Mouse (Mus musculus): Measurements from ENCODE around the gene Fam161a. TPM values are rescaled to one million over a fixed set of nuclear protein-coding genes. Genes with fewer than 3 reads are reported as not detected.
"Not testable (repeated sequence)": the region's sequence is repeated elsewhere in the genome, so short reads cannot be mapped to it uniquely, and the experiment has no call there.

The Fam161a gene
- total and polyA plus RNA-seq, 2 experiments from 2014 or later, result 5.4 to 6.1 TPM

- peaks cover 3% of the 10 kb centered on the region; the same call in 1 of the 2 replicates for H3K4me1 ChIP-seq (ENCODE audit: insufficient read depth, low read length)
- no peaks in the 10 kb centered on the region for H3K36me3 ChIP-seq (ENCODE audit: insufficient read depth, low read length)
- ATAC-seq (ENCODE audit: low FRiP score) (no peak), DNase-seq (ENCODE audit: low spot score) (no peak)
- no peaks in the 10 kb centered on the region for H3K27me3 ChIP-seq (ENCODE audit: insufficient read depth, low read length)
- no peak for TF ChIP-seq CTCF (IDR thresholded peaks at IDR 0.05)
- no peaks in the 10 kb centered on the region for H3K9me3 ChIP-seq (ENCODE audit: low read length)
- H3K4me2 ChIP-seq (ENCODE audit: low read depth, low read length, poor library complexity, severe bottlenecking), result no peak overlapping the region
- H3K27ac ChIP-seq (ENCODE audit: low read depth, low read length), result no peak overlapping the region
- H3K4me3 ChIP-seq (ENCODE audit: low read depth, low read length), result no peak overlapping the region
- H3K9ac ChIP-seq (replicated peaks; ENCODE audit: low read length, poor library complexity, severe bottlenecking), result no peak overlapping the region
These were observed 42.3 kb downstream of the Fam161a start for GRCm38 (mm10) chr11:23049642-23050041.

- Histone ChIP-seq H3K4me3 (ENCODE audit: low read depth, low read length) (no peak overlapping the region), H3K36me3 (ENCODE audit: insufficient read depth, low read length) (no peaks in the 10 kb centered on the region), H3K27ac (ENCODE audit: low read depth, low read length) (no peak overlapping the region), H3K9me3 (ENCODE audit: low read length) (no peaks in the 10 kb centered on the region), H3K4me2 (ENCODE audit: low read depth, low read length, poor library complexity, severe bottlenecking) (no peak overlapping the region), H3K27me3 (ENCODE audit: insufficient read depth, low read length) (no peaks in the 10 kb centered on the region), H3K9ac (replicated peaks; ENCODE audit: low read length, poor library complexity, severe bottlenecking) (no peak overlapping the region), H3K4me1 (ENCODE audit: insufficient read depth, low read length) (peaks cover 3% of the 10 kb centered on the region; the same call in 1 of the 2 replicates)
- DNase-seq (ENCODE audit: low spot score) (no peak), ATAC-seq (ENCODE audit: low FRiP score) (no peak)
- 62% methylated on average over 4 of the region's 4 CpGs for WGBS
- TF ChIP-seq CTCF (IDR thresholded peaks at IDR 0.05), result no peak
These were observed 45.0 kb downstream of the Fam161a start for GRCm38 (mm10) chr11:23052353-23052752.

- no peaks in the 10 kb centered on the region for H3K36me3 ChIP-seq (ENCODE audit: insufficient read depth, low read length)
- H3K9ac ChIP-seq (replicated peaks; ENCODE audit: low read length, poor library complexity, severe bottlenecking), result no peak overlapping the region
- H3K27ac ChIP-seq (ENCODE audit: low read depth, low read length), result no peak overlapping the region
- DNase-seq (ENCODE audit: low spot score) (no peak), ATAC-seq (ENCODE audit: low FRiP score) (no peak)
- no peaks in the 10 kb centered on the region for H3K4me1 ChIP-seq (ENCODE audit: insufficient read depth, low read length)
- no peaks in the 10 kb centered on the region for H3K9me3 ChIP-seq (ENCODE audit: low read length)
- H3K4me2 ChIP-seq (ENCODE audit: low read depth, low read length, poor library complexity, severe bottlenecking), result no peak overlapping the region
- H3K27me3 ChIP-seq (ENCODE audit: insufficient read depth, low read length), result no peaks in the 10 kb centered on the region
- 85% methylated on average over 6 of the region's 6 CpGs for WGBS
- no peak overlapping the region for H3K4me3 ChIP-seq (ENCODE audit: low read depth, low read length)
- no peak for TF ChIP-seq CTCF (IDR thresholded peaks at IDR 0.05)
These were observed 55.8 kb downstream of the Fam161a start for GRCm38 (mm10) chr11:23063153-23063552.

- no peak for TF ChIP-seq CTCF (IDR thresholded peaks at IDR 0.05)
- H3K36me3 ChIP-seq (ENCODE audit: insufficient read depth, low read length), result no peaks in the 10 kb centered on the region
- no peaks in the 10 kb centered on the region for H3K9me3 ChIP-seq (ENCODE audit: low read length)
- 68% methylated on average over 3 of the region's 3 CpGs for WGBS
- H3K27me3 ChIP-seq (ENCODE audit: insufficient read depth, low read length), result no peaks in the 10 kb centered on the region
- no peak for DNase-seq (ENCODE audit: low spot score)
- no peak for ATAC-seq (ENCODE audit: low FRiP score)
- no peak overlapping the region for H3K27ac ChIP-seq (ENCODE audit: low read depth, low read length)
- no peak overlapping the region for H3K4me2 ChIP-seq (ENCODE audit: low read depth, low read length, poor library complexity, severe bottlenecking)
- H3K4me3 ChIP-seq (ENCODE audit: low read depth, low read length), result no peak overlapping the region
- H3K4me1 ChIP-seq (ENCODE audit: insufficient read depth, low read length), result no peaks in the 10 kb centered on the region
- no peak overlapping the region for H3K9ac ChIP-seq (replicated peaks; ENCODE audit: low read length, poor library complexity, severe bottlenecking)
These were observed 56.5 kb downstream of the Fam161a start for GRCm38 (mm10) chr11:23063857-23064256.

- not testable (repeated sequence) for DNase-seq (ENCODE audit: low spot score); H3K27ac ChIP-seq (ENCODE audit: low read depth, low read length); H3K36me3 ChIP-seq (ENCODE audit: insufficient read depth, low read length); H3K4me2 ChIP-seq (ENCODE audit: low read depth, low read length, poor library complexity, severe bottlenecking); H3K4me1 ChIP-seq (ENCODE audit: insufficient read depth, low read length); H3K4me3 ChIP-seq (ENCODE audit: low read depth, low read length); H3K9me3 ChIP-seq (ENCODE audit: low read length); ATAC-seq (ENCODE audit: low FRiP score); H3K9ac ChIP-seq (replicated peaks; ENCODE audit: low read length, poor library complexity, severe bottlenecking); H3K27me3 ChIP-seq (ENCODE audit: insufficient read depth, low read length)
- WGBS, result 38% methylated on average over 3 of the region's 3 CpGs
These were observed 56.9 kb downstream of the Fam161a start for GRCm38 (mm10) chr11:23064276-23064675.

- no peak overlapping the region for H3K27ac ChIP-seq (ENCODE audit: low read depth, low read length)
- TF ChIP-seq CTCF (IDR thresholded peaks at IDR 0.05), result no peak
- no peaks in the 10 kb centered on the region for H3K4me1 ChIP-seq (ENCODE audit: insufficient read depth, low read length)
- no peak for DNase-seq (ENCODE audit: low spot score)
- 93% methylated on average over 2 of the region's 2 CpGs for WGBS
- H3K27me3 ChIP-seq (ENCODE audit: insufficient read depth, low read length), result no peaks in the 10 kb centered on the region
- no peak for ATAC-seq (ENCODE audit: low FRiP score)
- no peaks in the 10 kb centered on the region for H3K9me3 ChIP-seq (ENCODE audit: low read length)
- no peak overlapping the region for H3K4me2 ChIP-seq (ENCODE audit: low read depth, low read length, poor library complexity, severe bottlenecking)
- H3K4me3 ChIP-seq (ENCODE audit: low read depth, low read length), result no peak overlapping the region
- no peaks in the 10 kb centered on the region for H3K36me3 ChIP-seq (ENCODE audit: insufficient read depth, low read length)
- H3K9ac ChIP-seq (replicated peaks; ENCODE audit: low read length, poor library complexity, severe bottlenecking), result no peak overlapping the region
These were observed 57.9 kb downstream of the Fam161a start for GRCm38 (mm10) chr11:23065167-23065668.
